Mouse (Mus musculus) Muller cell, postnatal 12 days (primary cell): ENCODE measurements around the gene Liph.
"Not testable (repeated sequence)": the region's sequence is repeated elsewhere in the genome, so short reads cannot be mapped to it uniquely, and the experiment has no call there.

Experiments
- DNase-seq: peaks from one replicate; pipeline ENCODE4 v3.0.0-alpha.2; 2015; ENCODE audit errors: inconsistent ontology term

The Liph gene

GRCm38 (mm10) chr16:21976203-21976602, 19.3 kb downstream of the Liph start:
- peak; percentile 85 for DNase-seq

- DNase-seq = no peak
Measured at GRCm38 (mm10) chr16:21971446-21971845, 24.0 kb downstream of the Liph start.

- no peak for DNase-seq
Measured at GRCm38 (mm10) chr16:21970536-21970935, 24.9 kb downstream of the Liph start.

GRCm38 (mm10) chr16:21969874-21970273, 25.6 kb downstream of the Liph start:
- no peak for DNase-seq

GRCm38 (mm10) chr16:21965576-21965975, 29.9 kb downstream of the Liph start:
- no peak for DNase-seq

- no peak for DNase-seq
Measured at GRCm38 (mm10) chr16:21955591-21955990, 39.9 kb downstream of the Liph start.

GRCm38 (mm10) chr16:21946761-21947715, 48.4 kb downstream of the Liph start, which contains the start of gene Tmem41a:
TSS of gene Tmem41a (minus strand) at chr16:21947552.
- DNase-seq = peak; percentile 92

GRCm38 (mm10) chr16:21928471-21928870, 67.0 kb downstream of the Liph start:
- DNase-seq = no peak

- peak; percentile 70 for DNase-seq
Measured at GRCm38 (mm10) chr16:21916681-21917080, 78.8 kb downstream of the Liph start.

GRCm38 (mm10) chr16:21913347-21913746, 82.1 kb downstream of the Liph start:
- DNase-seq = no peak

GRCm38 (mm10) chr16:21908906-21909305, 86.6 kb downstream of the Liph start:
- DNase-seq = not testable (repeated sequence)

GRCm38 (mm10) chr16:21906902-21907301, 88.6 kb downstream of the Liph start:
- DNase-seq = no peak

- no peak for DNase-seq
Measured at GRCm38 (mm10) chr16:21905996-21906395, 89.5 kb downstream of the Liph start.

GRCm38 (mm10) chr16:21904636-21905035, 90.8 kb downstream of the Liph start:
- DNase-seq = no peak
